Mouse (Mus musculus) neutrophil, adult 59 days (primary cell): Measurements from ENCODE around the gene Ankrd11. TPM values are rescaled to one million over a fixed set of nuclear protein-coding genes. Genes with fewer than 3 reads are reported as not detected.

ENCODE experiments used
- total RNA-seq, 2 experiments: library from RNA; stranded (reverse); gene quantifications; 1 replicate in 1 of 2; 2 replicates in 1 of 2; pipeline ENCODE4 v1.2.4; 2023

Ankrd11 gene
- 100 to 1,000 TPM; 145 to 150 TPM for total RNA-seq

DNA sequence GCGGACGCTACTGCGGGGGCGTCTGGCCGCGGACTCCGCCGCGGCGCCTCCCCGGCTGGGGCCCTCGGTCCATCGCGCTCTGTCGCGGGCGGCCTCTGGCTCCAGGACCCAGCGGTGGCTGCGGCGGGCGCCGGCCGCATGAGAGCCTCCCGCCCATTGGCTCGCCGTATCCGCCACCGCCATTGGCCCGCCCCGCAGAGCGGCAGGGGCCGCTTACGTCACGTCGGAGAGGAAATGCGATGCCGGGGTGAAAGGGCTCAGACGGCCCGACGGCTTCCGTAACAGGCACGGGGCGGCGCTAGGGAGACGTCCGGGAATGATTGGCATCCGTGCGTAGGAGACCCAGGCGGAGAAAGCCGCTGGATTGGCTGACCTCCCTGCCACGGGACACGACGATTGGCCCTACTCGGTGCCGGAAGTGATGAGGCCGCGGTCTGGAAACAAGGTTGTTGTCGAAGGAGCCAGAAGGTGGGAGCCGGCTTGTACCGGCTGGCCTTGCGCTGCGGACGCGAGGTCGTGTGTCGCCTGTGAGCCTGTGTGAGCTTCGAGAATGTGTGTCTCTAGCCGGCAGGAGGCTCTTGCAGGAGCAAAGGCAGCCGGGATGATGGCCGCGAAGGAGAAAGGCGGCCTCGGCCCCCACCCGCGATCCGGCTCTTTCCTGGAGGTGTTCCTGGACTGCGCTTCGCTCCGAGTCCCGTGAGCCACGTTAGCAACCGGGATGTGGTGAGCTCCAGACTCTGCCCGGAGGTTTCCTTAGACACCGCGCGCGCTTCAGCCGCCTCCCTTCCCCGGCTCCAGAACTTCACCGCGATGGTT, at the start of gene Ankrd11:
Gene Ankrd11, minus strand, starts transcription at position 120 of the 816 bp plus-strand sequence.

DNA sequence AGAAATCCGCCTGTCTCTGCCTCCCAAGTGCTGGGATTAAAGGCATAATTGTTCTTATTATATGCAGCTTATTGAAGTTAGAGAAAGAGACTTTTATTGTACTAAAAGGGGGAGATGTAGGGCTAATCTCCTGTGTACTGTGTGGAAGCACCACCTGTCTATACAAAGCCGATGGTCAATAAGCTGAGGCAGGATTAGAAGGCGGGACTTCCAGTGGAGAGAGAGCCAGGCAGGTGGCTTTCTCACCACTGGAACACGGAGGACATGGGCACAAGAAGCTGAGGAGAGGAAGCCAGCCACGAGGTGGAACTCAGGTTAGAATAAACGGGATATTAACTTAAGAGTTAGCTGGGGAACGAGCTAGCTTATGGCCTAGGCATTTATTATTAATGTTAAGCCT, 20.6 kb upstream of the Ankrd11 start, which contains the start of gene Spg7:
Gene Spg7, plus strand, starts transcription at position 222 of the 400 bp plus-strand sequence.

DNA sequence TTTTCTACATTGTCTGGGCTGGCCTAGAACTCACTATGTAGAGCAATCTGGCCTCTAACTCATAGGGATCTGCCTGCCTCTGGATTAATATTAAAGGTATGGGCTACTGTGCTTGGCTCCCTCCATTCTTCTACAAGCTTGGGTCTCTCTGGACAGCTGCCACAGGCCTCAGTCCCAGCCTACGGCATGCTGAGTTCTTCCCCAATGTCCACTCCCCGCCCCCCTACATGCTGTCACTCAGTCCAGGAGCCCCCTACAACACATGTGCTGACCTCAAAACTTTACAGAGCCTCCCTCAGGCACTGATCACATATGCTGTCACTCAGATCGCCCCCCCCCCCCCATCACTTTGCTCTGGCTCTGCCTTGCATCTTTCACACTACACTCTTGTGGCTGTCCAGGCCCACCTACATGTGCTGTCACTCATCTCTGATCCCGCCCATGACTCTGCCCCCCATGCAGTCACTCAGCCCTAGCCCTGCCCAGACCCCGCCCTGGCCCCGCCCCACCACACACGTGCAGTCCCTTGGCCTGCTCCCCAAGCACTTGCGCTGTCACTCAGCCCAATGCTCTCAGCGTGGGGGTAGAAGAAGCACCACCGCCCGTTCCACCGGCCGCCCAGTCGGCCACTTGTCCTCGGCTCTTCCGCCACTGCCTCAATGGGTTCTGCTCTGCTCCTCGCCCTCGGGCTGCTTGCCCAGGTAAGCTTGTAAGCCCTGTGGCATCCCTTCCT, 194.1 kb downstream of the Ankrd11 start, which contains the start of gene Cdh15:
Gene Cdh15, plus strand, starts transcription at position 138 of the 733 bp plus-strand sequence.

Other genes starting within 250 kb of the Ankrd11 start
- not detected for gene Cdh15, start 194.3 kb downstream of the Ankrd11 start, total RNA-seq
- 10 to 100 TPM; 22.7 to 34.0 TPM for gene Spg7, start 20.7 kb upstream of the Ankrd11 start, total RNA-seq
- gene Rpl13, start 60.1 kb upstream of the Ankrd11 start, total RNA-seq = 100 to 1,000 TPM; 407 to 457 TPM
- gene Cpne7, start 75.1 kb upstream of the Ankrd11 start, total RNA-seq = not detected
- 1 to 10 TPM in 1 of 2 experiments, under 1 TPM in 1; 0.69 to 2.3 TPM for gene Sult5a1, start 116.0 kb upstream of the Ankrd11 start, total RNA-seq
- under 1 TPM; 0.38 to 0.40 TPM for gene Dpep1, start 144.0 kb upstream of the Ankrd11 start, total RNA-seq
- 10 to 100 TPM; 71.8 to 89.1 TPM for gene Chmp1a, start 170.5 kb upstream of the Ankrd11 start, total RNA-seq
- gene Spata33, start 170.6 kb upstream of the Ankrd11 start, total RNA-seq = under 1 TPM in 1 of 2 experiments, not detected in 1; 0.13 TPM
- gene Cdk10, start 182.6 kb upstream of the Ankrd11 start, total RNA-seq = 10 to 100 TPM; 23.5 to 29.2 TPM
- gene Spata2l, start 194.0 kb upstream of the Ankrd11 start, total RNA-seq = 1 to 10 TPM; 6.1 to 6.3 TPM
- gene Zfp276, start 211.9 kb upstream of the Ankrd11 start, total RNA-seq = 10 to 100 TPM; 35.6 to 38.0 TPM
- 10 to 100 TPM; 40.5 to 46.2 TPM for gene Vps9d1, start 212.1 kb upstream of the Ankrd11 start, total RNA-seq